Mouse (Mus musculus) erythroblast, embryonic 14.5 days (primary cell): Measurements from ENCODE around the gene Retreg3.

ENCODE experiments used
- GATA1 ChIP-seq: IDR thresholded peaks from 2 replicates; pipeline ENCODE4 v1.6.1; 2012; ENCODE audit warnings: low read length, inconsistent platforms, mixed read lengths
- TAL1 ChIP-seq: IDR thresholded peaks from 3 replicates; pipeline ENCODE4 v1.6.1; 2012; ENCODE audit warnings: low read length, inconsistent platforms, mixed read lengths

DNA sequence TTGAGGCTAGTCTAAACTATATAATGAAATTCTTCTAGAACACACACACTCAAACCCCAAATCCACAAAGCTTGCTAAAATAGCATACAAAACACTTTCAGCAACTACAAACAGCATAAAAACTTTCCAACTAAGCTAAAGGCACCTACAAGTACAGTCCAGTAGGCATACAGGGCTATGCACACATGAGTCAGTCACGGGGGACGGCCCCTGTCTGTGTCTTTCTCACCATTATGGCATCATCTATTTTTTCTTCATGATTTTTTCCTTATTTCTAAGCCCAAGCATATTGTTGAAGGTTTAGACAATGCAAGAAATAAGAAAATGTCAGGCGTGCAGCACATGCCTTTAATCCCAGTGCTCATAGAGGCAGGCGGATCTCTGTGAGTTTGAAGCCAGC lies 8.5 kb downstream of the Retreg3 start:
- no peak for TF ChIP-seq GATA1
- TF ChIP-seq TAL1 = no peak
